Mouse (Mus musculus) intestine, embryonic 15.5 days (tissue): ENCODE data around the gene 6030468B19Rik. TPM values are rescaled to one million over a fixed set of nuclear protein-coding genes. Genes with fewer than 3 reads are reported as not detected.
"Not testable (repeated sequence)": the region's sequence is repeated elsewhere in the genome, so short reads cannot be mapped to it uniquely, and the experiment has no call there.

Experiments
- ATAC-seq: fragments of 200-750 bp; cut with Nextera tagmentation; 2 replicates; pipeline ENCODE4 v1.8.0; 2017; ENCODE audit warnings: moderate TSS enrichment, moderate library complexity
- H3K27ac ChIP-seq: fragments of 300-500 bp; sonication (generic); 2 replicates; pipeline ENCODE4 v1.5.1; 2015; ENCODE audit warnings: mild to moderate bottlenecking, inconsistent platforms
- H3K27me3 ChIP-seq: fragments of 300-500 bp; sonication (generic); replicated peaks from 2 replicates; pipeline ENCODE4 v1.6.1; 2015; ENCODE audit warnings: inconsistent platforms
- H3K36me3 ChIP-seq: fragments of 300-500 bp; sonication (generic); 2 replicates; pipeline ENCODE4 v1.6.1; 2015; ENCODE audit warnings: inconsistent platforms
- H3K4me1 ChIP-seq: fragments of 300-500 bp; sonication (generic); replicated peaks from 2 replicates; pipeline ENCODE4 v1.6.1; 2015; ENCODE audit warnings: inconsistent platforms
- H3K4me2 ChIP-seq: fragments of 300-500 bp; sonication (generic); replicated peaks from 2 replicates; pipeline ENCODE4 v1.6.1; 2015; ENCODE audit warnings: mild to moderate bottlenecking, inconsistent platforms
- H3K4me3 ChIP-seq: fragments of 300-500 bp; sonication (generic); replicated peaks from 2 replicates; pipeline ENCODE4 v1.5.1; 2015; ENCODE audit warnings: inconsistent platforms
- H3K9ac ChIP-seq: fragments of 300-500 bp; sonication (generic); 2 replicates; pipeline ENCODE4 v1.6.1; 2015; ENCODE audit warnings: inconsistent platforms
- H3K9me3 ChIP-seq: fragments of 300-500 bp; sonication (generic); 2 replicates; pipeline ENCODE4 v1.6.1; 2016; ENCODE audit warnings: inconsistent platforms
- WGBS: fragments of 180-500 bp; shearing (Covaris S2); methylation state at CpG from one replicate; pipeline ENCODE4 v1.1.7; 2015; 5-methylcytosine and 5-hydroxymethylcytosine counted together
- polyA plus RNA-seq: library from polyadenylated mRNA; unstranded; fragments of >200 nt; fragmentation: Nextera tagmentation; extraction: Ambion mirVana; gene quantifications from 2 replicates; pipeline ENCODE4 v1.2.1, GENCODE M21; 2015

The 6030468B19Rik gene
- polyA plus RNA-seq, 1 experiment from 2014 or later, result 1.1 TPM

GRCm38 (mm10) chr11:117813867-117814266 lies 16.4 kb downstream of the 6030468B19Rik start:
- 0 out of 2 replicates have a peak overlapping the region, but pooled peaks have one; percentile 13 for H3K27ac ChIP-seq

DNA sequence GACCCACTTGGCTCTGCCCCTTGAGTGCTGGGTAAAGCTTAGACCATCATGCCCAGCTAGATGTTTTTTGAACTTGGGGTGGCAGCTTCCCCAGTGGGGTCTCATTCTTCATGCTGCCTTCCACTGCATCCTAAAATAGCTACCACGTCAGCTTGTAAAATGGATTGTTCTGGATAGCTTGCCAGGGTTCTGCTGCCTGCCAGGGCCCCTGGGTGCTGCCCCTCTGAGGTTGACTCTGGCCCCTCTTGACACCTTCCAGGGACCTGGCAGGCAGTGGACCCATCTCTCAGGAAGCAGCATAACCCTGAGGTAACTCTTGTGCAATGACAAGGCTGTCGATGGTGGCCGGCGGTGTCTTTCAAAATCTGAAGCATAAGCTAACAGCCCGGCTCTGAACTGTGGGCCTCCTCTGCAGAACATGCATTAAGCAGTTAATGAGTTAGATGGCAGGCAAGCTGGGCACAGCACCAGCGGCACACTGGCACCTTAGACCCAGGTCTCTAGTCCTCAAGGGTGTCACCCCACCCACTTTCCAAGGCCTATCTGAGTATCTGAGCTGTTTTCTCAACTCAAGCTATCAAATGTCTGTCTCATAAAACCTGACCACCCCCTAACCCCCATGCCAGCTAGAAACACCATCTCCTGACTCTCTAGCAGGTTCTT lies 17.4 kb downstream of the 6030468B19Rik start:
- no peak for ATAC-seq
- Histone ChIP-seq H3K9ac (no peak overlapping the region), H3K9me3 (no peaks in the 10 kb centered on the region), H3K27ac (no peak overlapping the region), H3K36me3 (peaks cover 50% of the 10 kb centered on the region), H3K4me1 (peaks cover 14% of the 10 kb centered on the region), H3K27me3 (no peaks in the 10 kb centered on the region), H3K4me2 (no peak overlapping the region), H3K4me3 (no peak overlapping the region)
- 91% methylated on average over 6 of the region's 6 CpGs for WGBS

More at GRCm38 (mm10) chr11:117813867-117814266, 16.4 kb downstream of the 6030468B19Rik start:
- peaks cover 19% of the 10 kb centered on the region for H3K4me1 ChIP-seq
- no peaks in the 10 kb centered on the region for H3K9me3 ChIP-seq
- H3K4me2 ChIP-seq, result no peak overlapping the region
- no peak for ATAC-seq
- peaks cover 42% of the 10 kb centered on the region for H3K36me3 ChIP-seq
- H3K27me3 ChIP-seq, result no peaks in the 10 kb centered on the region
- H3K9ac ChIP-seq, result no peak overlapping the region
- 61% methylated on average over 5 of the region's 5 CpGs for WGBS
- H3K4me3 ChIP-seq, result no peak overlapping the region

DNA sequence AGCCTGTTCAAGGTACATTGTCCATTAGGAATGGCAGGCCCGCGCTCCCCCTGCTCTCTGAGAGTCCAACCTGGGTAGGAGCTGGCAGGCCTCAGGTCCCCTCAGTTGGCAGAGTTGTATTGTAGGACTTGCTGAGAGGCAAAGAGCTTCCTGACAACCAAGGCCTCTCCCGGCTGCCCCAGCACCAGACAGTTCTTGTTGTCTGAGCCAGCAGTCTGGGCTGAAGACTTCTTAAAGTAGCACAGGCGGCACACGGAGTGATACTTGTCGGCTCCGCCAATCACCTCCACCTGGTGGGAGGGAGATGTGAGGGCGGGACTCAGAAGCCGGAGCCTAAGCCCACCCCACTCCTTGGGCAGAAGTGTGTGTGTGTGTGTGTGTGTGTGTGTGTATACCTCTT lies 18.4 kb downstream of the 6030468B19Rik start:
- peaks cover 56% of the 10 kb centered on the region for H3K36me3 ChIP-seq
- H3K4me3 ChIP-seq, H3K4me1 ChIP-seq, ATAC-seq, H3K9me3 ChIP-seq, H3K4me2 ChIP-seq, H3K27ac ChIP-seq, H3K27me3 ChIP-seq, H3K9ac ChIP-seq: not testable (repeated sequence)
- WGBS, result 75% methylated on average over 9 of the region's 9 CpGs

DNA sequence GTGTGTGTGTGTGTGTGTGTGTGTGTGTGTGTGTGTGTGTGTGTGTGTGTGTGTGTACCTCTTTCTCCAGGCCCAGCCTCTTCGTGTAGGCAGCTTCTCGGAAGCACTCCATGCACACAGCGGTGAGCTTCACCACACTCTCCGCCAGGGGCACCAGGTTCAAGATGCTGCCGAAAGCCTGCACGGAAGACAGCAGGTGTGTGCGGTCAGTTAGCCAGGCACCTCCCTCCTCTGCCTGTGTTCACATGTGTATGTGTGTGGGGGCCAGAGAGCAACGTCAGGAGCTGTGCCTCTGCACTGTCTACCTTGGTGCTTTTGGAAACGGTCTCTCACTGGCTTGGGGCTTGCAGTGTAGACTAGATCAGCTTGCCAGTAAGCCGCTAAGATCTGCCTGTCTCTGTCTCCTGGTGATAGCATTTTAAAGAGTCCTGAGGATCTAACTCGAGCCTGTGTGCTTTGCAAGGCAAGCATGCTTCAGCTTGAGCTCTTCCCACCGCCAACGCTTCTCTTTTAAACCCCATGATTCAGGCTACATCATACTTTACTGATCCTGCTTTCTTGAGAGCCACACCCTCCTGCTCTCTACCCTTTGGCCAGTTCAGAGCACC lies 19.0 kb downstream of the 6030468B19Rik start:
- Histone ChIP-seq H3K27me3 (no peaks in the 10 kb centered on the region), H3K36me3 (peaks cover 61% of the 10 kb centered on the region), H3K4me3 (no peak overlapping the region), H3K4me2 (no peak overlapping the region), H3K4me1 (peaks cover under 1% of the 10 kb centered on the region; the same call in 1 of the 2 replicates), H3K9me3 (no peaks in the 10 kb centered on the region), H3K9ac (no peak overlapping the region), H3K27ac (no peak overlapping the region)
- ATAC-seq, result no peak
- WGBS, result 82% methylated on average over 13 of the region's 13 CpGs

GRCm38 (mm10) chr11:117819095-117819494 lies 21.6 kb downstream of the 6030468B19Rik start:
- peaks cover 48% of the 10 kb centered on the region for H3K36me3 ChIP-seq
- H3K27me3 ChIP-seq, result no peaks in the 10 kb centered on the region
- H3K27ac ChIP-seq, result no peak overlapping the region
- H3K9ac ChIP-seq, result no peak overlapping the region
- no peak overlapping the region for H3K4me3 ChIP-seq
- H3K4me2 ChIP-seq, result no peak overlapping the region
- 84% methylated on average over 8 of the region's 8 CpGs for WGBS
- no peaks in the 10 kb centered on the region for H3K9me3 ChIP-seq
- peaks cover 20% of the 10 kb centered on the region for H3K4me1 ChIP-seq
- ATAC-seq, result no peak

GRCm38 (mm10) chr11:117820173-117820572 lies 22.7 kb downstream of the 6030468B19Rik start:
- H3K36me3 ChIP-seq, result peaks cover 37% of the 10 kb centered on the region
- no peak overlapping the region for H3K4me2 ChIP-seq
- H3K27me3 ChIP-seq, result no peaks in the 10 kb centered on the region
- peaks cover 24% of the 10 kb centered on the region for H3K4me1 ChIP-seq
- 91% methylated on average over 7 of the region's 7 CpGs for WGBS
- no peaks in the 10 kb centered on the region for H3K9me3 ChIP-seq
- H3K9ac ChIP-seq, result no peak overlapping the region
- no peak for ATAC-seq
- no peak overlapping the region for H3K4me3 ChIP-seq
- H3K27ac ChIP-seq, result no peak overlapping the region

- H3K9ac ChIP-seq, result no peak overlapping the region
- H3K4me1 ChIP-seq, result peaks cover 29% of the 10 kb centered on the region
- ATAC-seq, result no peak
- no peaks in the 10 kb centered on the region for H3K9me3 ChIP-seq
- peaks cover 32% of the 10 kb centered on the region for H3K36me3 ChIP-seq
- no peak overlapping the region for H3K4me3 ChIP-seq
- H3K27ac ChIP-seq, result no peak overlapping the region
- no peak overlapping the region for H3K4me2 ChIP-seq
- 83% methylated on average over 9 of the region's 9 CpGs for WGBS
- no peaks in the 10 kb centered on the region for H3K27me3 ChIP-seq
These were observed 24.4 kb downstream of the 6030468B19Rik start for GRCm38 (mm10) chr11:117821868-117822267.

GRCm38 (mm10) chr11:117822728-117823241 lies 25.3 kb downstream of the 6030468B19Rik start:
- H3K4me3 ChIP-seq, result no peak overlapping the region
- peak overlapping the region; percentile 67 for H3K27ac ChIP-seq
- WGBS, result 57% methylated on average over 7 of the region's 7 CpGs

DNA sequence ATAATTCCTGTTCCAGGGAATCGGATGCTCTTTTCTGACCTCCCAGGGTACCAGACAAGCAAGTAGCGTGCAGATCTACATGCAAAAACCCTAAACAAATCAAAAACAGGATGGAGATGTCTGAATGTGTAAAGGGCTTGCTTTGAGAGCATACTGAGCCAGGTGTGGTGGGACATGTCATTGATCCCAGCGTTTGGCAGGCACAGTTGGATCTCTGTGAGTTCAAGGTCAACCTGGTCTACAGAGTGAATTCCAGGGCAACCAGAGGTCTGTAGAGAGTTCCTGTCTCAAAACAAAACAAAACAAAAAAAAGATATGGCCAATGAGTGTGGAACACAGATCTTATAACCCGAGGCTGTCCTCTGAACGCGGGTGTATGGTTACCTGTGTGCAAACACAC lies 26.0 kb downstream of the 6030468B19Rik start:
- Histone ChIP-seq H3K9ac (no peak overlapping the region), H3K36me3 (peaks cover 29% of the 10 kb centered on the region), H3K27me3 (no peaks in the 10 kb centered on the region), H3K4me3 (no peak overlapping the region), H3K27ac (peak overlapping the region; percentile 67), H3K4me1 (peaks cover 44% of the 10 kb centered on the region), H3K4me2 (peak overlapping the region; percentile 79; the same call in 1 of the 2 replicates), H3K9me3 (no peaks in the 10 kb centered on the region)
- ATAC-seq, result no peak
- WGBS, result 93% methylated on average over 6 of the region's 6 CpGs

More at GRCm38 (mm10) chr11:117822728-117823241, 25.3 kb downstream of the 6030468B19Rik start:
- H3K4me2 ChIP-seq, result peak overlapping the region; percentile 34
- H3K27me3 ChIP-seq, result no peaks in the 10 kb centered on the region
- H3K9ac ChIP-seq, result 0 out of 2 replicates have a peak overlapping the region, but pooled peaks have one; percentile 15
- no peaks in the 10 kb centered on the region for H3K9me3 ChIP-seq
- peaks cover 32% of the 10 kb centered on the region for H3K36me3 ChIP-seq
- peaks cover 38% of the 10 kb centered on the region for H3K4me1 ChIP-seq
- no peak for ATAC-seq

DNA sequence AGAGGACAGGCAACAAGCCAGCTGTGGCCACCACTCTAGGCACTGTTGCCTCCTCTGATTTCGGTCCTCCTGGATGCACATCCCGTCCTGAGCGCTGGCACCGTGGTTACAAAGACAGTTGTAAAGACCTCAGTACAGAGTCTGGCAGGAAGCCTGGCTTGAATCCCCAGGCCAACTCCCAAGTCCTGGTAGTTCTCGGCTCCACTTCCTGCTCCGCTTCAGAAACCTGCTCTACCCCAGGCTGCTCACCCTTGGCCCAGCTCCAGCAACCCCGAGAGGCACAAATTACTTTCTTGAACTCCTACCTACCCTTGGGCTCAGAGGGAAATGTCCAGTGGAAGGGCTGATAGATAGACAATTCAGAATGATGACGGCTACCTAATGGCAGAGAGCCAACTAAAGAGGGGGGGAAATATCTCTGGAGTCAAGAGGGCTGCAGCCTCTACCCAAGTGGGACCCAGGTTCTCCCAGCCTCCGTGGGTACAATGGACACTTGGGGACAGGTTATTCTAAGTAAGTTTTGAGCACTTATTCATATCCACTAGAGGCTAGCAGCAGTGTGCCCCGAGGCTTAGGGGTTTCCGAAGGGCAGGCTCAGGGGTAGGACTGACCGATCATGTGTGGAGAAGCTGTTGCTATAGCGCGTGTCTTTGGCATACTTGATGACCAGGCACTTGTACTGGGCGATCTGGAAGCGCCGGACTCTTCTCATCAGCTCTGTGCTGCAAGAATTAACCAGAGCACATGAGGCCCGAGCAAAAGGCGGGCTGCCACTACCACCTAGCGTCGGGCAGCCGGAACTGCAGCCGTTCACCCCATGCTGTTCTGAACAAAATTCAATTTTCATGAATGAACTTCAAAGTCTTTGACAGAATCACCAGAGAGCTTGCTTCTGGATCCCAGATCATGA lies 26.9 kb downstream of the 6030468B19Rik start:
- peaks cover 53% of the 10 kb centered on the region for H3K4me1 ChIP-seq
- peak; percentile 46 for ATAC-seq
- 12% methylated on average over 23 of the region's 23 CpGs for WGBS

DNA sequence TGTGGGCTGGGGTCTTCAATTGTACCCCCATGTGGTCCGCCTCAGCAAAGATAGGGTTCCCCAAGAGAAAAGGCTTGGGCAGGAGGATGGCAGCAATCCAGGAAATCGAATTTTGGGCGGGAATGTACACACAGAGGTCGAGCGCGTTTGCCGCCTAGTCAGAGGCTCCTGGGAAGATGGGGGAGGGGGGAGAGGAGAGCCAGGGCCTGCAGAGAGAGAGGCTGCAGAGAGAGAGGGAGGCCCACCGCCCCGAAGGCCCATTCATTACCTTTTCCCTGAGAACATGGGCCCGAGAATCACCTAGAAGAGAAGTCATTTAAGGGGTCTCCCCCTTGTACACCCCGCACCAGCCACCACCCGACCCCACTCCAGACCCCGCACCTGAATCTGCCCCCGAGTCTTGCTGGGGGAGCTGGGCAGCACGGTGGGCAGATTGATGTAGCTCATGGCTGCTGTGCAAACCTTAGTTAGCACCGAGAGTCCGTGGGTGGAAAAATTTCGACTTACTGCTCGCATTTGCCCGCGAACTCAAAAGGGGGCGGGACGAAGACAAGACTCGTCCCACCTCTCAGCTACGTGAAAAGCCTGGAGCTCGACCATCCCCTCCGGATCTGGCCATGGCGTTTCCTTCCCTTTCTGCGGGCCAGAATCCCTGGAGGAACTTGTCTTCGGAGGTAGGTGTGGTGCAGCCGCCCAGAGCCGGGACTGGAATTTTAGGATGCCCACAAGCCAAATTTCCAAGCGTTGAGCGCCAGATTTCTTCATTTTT lies 28.1 kb downstream of the 6030468B19Rik start, which contains the start of the genes Afmid and Tk1:
Gene Afmid (plus strand): TSS at position 592 of the 769 bp plus-strand sequence.
Gene Tk1 (minus strand): TSS at position 760 of the 769 bp plus-strand sequence.
- no peaks in the 10 kb centered on the region for H3K27me3 ChIP-seq
- no peaks in the 10 kb centered on the region for H3K9me3 ChIP-seq
- peak within 1 kb of the TSS; percentile 59 for H3K4me3 ChIP-seq
- H3K4me1 ChIP-seq, result peaks cover 65% of the 10 kb centered on the region
- WGBS, result under 1% methylated on average over 34 of the region's 34 CpGs
- H3K9ac ChIP-seq, result peak within 1 kb of the TSS; percentile 65
- H3K27ac ChIP-seq, result peak within 1 kb of the TSS; percentile 89
- ATAC-seq, result peak; percentile 72
- 0 out of 2 replicates have a peak, but pooled peaks cover 12% of the 10 kb centered on the region for H3K36me3 ChIP-seq
- peak within 1 kb of the TSS; percentile 79 for H3K4me2 ChIP-seq

More for the DNA sequence above, 26.9 kb downstream of the 6030468B19Rik start:
- no peaks in the 10 kb centered on the region for H3K9me3 ChIP-seq
- H3K4me3 ChIP-seq, result peak overlapping the region; percentile 59
- no peaks in the 10 kb centered on the region for H3K27me3 ChIP-seq
- H3K4me2 ChIP-seq, result peak overlapping the region; percentile 79
- peak overlapping the region; percentile 72 for H3K27ac ChIP-seq
- H3K36me3 ChIP-seq, result peaks cover 21% of the 10 kb centered on the region
- peak overlapping the region; percentile 65 for H3K9ac ChIP-seq
